Mouse (Mus musculus) bone marrow, adult 2 months (tissue): ENCODE data around the gene Rph3al.

Source experiments
- CTCF ChIP-seq: fragments of 200-500 bp; IDR thresholded peaks from 2 replicates; pipeline ENCODE4 v1.5.1; 2011; ENCODE audit warnings: low read length, control low read depth; ENCODE audit not compliant: control insufficient read depth, insufficient read depth
- POLR2A ChIP-seq: fragments of 200-500 bp; IDR thresholded peaks from 2 replicates; pipeline ENCODE4 v1.6.1; 2011; ENCODE audit warnings: low read depth, mild to moderate bottlenecking, control low read depth, low read length, borderline replicate concordance; ENCODE audit not compliant: control insufficient read depth

DNA sequence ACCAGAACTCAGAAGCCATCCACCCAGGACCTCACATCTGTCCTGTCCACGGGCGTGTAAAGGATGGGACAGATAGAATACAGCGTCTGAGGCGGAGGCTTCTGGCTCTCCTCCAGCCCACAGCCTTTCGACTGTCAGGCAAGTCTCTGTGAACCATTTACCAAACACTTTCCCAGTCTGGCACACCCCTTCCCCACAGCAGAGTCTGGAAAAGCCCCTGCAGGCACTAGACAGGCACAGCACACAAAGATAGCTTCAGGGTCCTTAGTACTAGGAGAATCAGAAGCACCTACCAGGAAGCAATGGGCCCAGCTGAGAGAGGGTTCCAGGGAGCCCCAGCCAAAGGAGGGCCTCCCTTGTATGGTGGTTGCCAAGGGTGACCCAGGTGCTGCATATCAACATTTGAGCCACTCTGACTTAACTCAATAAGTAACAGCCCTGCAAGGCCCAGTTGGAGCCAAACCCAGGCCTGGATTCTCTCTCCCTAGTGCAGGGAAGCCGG is 808 bp downstream of the Rph3al start:
- TF ChIP-seq CTCF: no peak
- no peak for TF ChIP-seq POLR2A
